Mouse (Mus musculus) MEL (cell line): ENCODE measurements around the gene Gpm6b.

Experiments used
- CHD2 ChIP-seq: IDR thresholded peaks from 2 replicates; pipeline ENCODE4 v1.6.1; 2011; ENCODE audit warnings: low read length, improper control_type of control experiment
- EP300 ChIP-seq, 2 experiments: IDR thresholded peaks; 2 replicates each; pipeline ENCODE4 v1.6.1; 2011; ENCODE audit warnings: improper control_type of control experiment in 2 of 2, low read length in 2 of 2, low read depth in 1 of 2, mild to moderate bottlenecking in 1 of 2
- KAT2A ChIP-seq: conservative IDR thresholded peaks from 2 replicates; pipeline ENCODE4 v1.6.1; 2012; ENCODE audit warnings: low read depth, low read length, improper control_type of control experiment, inconsistent platforms
- MAX ChIP-seq: IDR thresholded peaks from 2 replicates; pipeline ENCODE4 v1.6.1; 2011; ENCODE audit warnings: low read length, improper control_type of control experiment
- POLR2A ChIP-seq, 2 experiments: IDR thresholded peaks; 2 replicates each; pipeline ENCODE4 v1.6.1; 2011 to 2012; ENCODE audit warnings: low read length in 2 of 2, mild to moderate bottlenecking in 2 of 2, control low read depth in 1 of 2, improper control_type of control experiment in 1 of 2, low read depth in 1 of 2, moderate library complexity in 1 of 2; ENCODE audit not compliant: control insufficient read depth in 1 of 2, insufficient read depth in 1 of 2, poor library complexity in 1 of 2
- TAL1 ChIP-seq: IDR thresholded peaks from 2 replicates; pipeline ENCODE4 v1.6.1; 2012; ENCODE audit warnings: mild to moderate bottlenecking, inconsistent platforms, low read length, moderate library complexity, mixed read lengths
- TBP ChIP-seq: IDR thresholded peaks from 2 replicates; pipeline ENCODE4 v1.8.0; 2011; ENCODE audit warnings: low read depth, low read length, improper control_type of control experiment
- ZKSCAN1 ChIP-seq: IDR thresholded peaks from 2 replicates; pipeline ENCODE4 v1.6.1; 2012; ENCODE audit warnings: low read depth, mild to moderate bottlenecking, inconsistent platforms, low read length, improper control_type of control experiment, moderate library complexity

- TF ChIP-seq KAT2A, result no peak
- TF ChIP-seq CHD2, result no peak
- TF ChIP-seq ZKSCAN1, result no peak
- no peak for TF ChIP-seq EP300 (IDR thresholded peaks at IDR 0.05; ENCODE audit: low read depth in 1 of 2, low read length in 2 of 2)
- no peak for TF ChIP-seq POLR2A (IDR thresholded peaks at IDR 0.05; ENCODE audit: control insufficient read depth in 1 of 2, insufficient read depth in 1 of 2, low read depth in 1 of 2, low read length in 2 of 2, poor library complexity in 1 of 2)
- no peak for TF ChIP-seq TBP
- no peak for TF ChIP-seq MAX
- TF ChIP-seq TAL1, result no peak
These were observed 2.6 kb upstream of the Gpm6b start for GRCm38 (mm10) chrX:166236131-166236530.
